Mouse (Mus musculus) left cerebral cortex, adult 18-20 months (tissue): ENCODE measurements around the gene Slit3. TPM values are rescaled to one million over a fixed set of nuclear protein-coding genes. Genes with fewer than 3 reads are reported as not detected.

ENCODE experiments used
- DNase-seq, 2 experiments: peaks; one replicate each; pipeline ENCODE4 v3.0.0; 2021 to 2022; ENCODE audit warnings: low spot score in 2 of 2, mixed read lengths in 1 of 2
- total RNA-seq, 2 experiments: library from RNA; stranded (reverse); gene quantifications; 2 replicates each; pipeline ENCODE4 v1.2.3; 2021

The Slit3 gene
- total RNA-seq, 2 experiments from 2014 or later, result 45.7 to 50.4 TPM

DNA sequence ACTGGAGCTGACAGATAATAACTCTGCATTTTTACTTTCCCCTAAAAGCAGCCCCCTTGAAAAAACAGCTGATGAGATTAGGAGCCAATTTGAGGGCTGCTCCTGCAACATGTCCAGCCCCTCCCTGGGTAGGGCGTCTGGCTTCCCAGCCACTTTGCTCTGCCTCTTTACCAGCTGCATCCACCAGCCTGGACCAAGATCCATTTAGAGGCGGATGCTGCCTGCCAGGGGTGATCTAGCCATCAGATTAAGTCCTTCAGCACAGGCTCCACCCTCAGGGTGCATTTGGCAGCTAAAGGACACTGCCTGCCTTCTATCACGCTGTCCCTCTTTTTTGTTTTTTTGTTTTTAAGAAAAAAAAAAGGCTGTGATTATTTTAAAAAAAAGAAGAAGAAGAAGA lies 493.5 kb downstream of the Slit3 start:
- DNase-seq, result no peak

GRCm38 (mm10) chr11:35619421-35619820 lies 498.4 kb downstream of the Slit3 start:
- DNase-seq, result no peak

DNA sequence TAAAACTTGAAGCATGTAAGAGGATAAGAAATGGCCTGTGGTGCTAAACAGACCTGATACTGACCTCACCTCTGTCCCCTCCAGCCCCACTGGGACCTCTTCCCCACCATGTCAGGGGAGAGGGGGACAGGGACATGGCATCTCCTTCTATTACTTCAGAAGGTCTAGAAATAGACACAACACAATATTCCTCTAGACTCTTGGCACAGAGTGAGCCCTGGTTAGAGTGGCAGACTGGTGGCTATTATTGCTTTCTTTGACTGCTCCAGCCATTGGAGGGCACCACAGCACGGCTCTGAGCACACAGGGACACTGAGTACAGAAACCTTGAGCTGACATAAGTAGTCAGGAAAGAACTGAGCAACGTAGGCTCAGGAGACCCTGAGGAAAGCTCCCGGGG lies 501.7 kb downstream of the Slit3 start:
- no peak for DNase-seq

DNA sequence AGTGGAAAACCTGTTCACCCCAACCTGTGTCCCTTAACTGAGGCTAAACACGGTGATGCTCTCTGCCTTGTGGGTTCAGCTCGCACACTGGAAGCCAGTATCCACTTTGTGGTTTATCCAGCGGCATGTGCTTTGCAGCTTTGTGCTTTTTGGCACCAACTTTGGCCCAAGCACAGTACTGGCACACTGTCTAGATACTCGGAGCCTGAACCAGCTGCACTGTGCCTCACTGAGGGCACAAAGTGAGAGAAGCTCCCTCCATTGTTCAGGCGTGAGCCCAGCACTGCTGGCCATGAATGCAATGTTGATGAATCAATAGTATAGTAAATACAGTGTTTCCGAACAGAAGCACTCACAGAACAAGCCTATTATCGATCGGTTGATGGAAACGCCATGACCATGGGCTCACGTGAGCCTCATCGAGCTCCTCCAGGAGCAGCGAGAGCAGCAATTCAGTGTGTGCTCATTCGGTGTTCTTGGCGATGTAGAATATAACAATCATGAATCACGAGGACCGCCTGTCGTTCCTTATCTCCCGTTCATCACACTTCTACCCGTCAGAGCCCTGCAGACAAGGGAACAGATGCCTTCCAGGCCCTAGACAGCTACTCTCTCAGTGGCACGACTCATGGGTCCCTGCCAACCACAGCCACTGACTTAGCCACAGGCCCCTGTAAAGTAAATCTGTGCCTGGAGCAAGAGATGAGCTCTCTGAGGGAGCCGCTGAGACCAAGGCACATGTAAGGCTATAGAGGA lies 503.7 kb downstream of the Slit3 start:
- DNase-seq, result peak in 1 of 2 experiments; percentile 16

DNA sequence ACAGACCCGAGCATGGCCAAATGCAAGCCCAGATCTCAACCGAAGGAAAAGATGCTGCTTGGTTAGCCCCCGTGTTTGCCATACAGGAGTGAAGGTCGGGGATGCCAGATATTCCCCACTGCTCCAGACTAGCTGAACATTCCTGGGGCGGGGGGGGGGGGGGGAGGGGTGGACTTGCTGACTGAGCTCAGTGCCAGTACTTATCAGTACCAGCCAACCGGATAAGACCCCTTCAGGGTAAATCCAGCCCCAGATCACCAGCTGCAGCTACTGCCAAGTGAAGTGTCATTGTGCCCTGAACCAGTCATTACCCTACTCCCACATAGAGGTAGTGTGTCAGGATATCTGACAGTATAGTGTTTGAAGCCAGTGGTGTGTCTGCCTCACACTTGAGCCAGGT lies 504.6 kb downstream of the Slit3 start:
- no peak for DNase-seq

DNA sequence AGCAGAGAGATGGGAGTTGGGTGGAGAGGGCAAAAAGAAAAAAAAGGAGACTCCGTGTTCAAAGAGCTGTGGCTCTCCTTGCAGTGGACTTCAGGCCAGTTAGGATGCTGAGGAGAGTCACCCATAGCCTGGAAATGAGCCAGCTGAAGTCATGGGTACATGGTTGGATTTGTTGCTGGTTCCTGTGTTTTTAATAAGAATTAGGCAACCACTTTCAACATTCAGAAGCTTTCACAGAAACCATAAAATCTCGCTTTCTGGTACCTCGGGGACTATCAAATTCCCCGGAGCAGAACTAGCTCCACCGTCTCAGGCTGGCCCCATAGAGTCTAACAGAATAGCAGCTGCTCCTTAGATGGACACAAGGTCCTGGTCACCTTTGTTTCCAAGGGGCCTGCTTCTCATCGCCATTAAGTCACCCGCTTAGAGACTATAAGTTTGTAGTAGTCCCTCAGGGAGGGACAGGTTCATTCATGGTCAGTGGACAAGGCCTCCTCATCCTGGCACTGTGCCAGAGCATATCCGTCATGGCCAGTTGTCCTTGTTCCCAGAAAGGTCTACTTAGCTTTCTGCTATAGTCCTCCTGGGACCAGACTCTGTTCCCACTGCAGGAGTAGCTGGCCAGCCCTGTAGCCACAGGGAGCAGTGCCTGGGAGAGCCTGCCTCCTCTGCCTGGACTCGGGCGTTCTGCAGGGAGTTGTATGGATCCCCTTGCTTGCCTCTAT lies 505.3 kb downstream of the Slit3 start:
- no peak for DNase-seq

DNA sequence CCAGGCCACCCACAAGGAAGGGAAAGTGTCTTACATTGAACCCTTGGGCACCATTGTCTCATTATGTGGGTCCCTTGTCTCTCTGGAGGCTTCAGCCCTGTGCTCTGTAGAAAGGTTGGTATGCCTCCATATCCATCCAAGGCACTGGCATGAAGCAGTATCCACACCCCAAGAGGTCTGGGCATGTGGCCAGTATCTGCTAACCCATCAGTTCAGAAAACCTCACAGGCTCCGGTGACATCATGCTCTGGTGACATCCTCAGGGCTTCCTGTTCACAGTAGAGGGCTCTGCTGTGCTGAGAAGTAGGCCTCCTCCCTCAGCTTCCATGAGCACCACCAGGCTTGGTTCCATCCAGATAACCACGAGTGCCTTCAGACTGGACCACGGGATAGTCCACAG lies 506.8 kb downstream of the Slit3 start:
- DNase-seq, result no peak

DNA sequence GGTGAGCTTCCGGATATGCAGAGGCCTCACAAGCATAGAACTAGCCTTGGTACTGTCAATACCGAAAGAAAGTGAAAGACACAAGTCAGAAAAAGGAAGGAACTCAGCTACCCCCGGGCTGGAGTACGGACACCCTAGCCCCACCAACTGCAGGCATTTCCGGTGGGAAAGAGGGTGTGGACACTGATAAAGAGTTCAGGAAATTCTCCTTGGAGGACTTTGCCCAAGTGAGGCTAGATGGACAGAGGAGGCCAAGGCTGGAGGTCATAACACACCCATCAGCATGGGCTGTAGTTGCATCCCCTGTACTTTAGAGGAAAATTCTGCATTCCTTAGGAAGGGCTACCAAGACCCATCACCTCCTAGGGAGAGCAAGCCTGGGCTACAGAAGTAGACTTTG lies 511.2 kb downstream of the Slit3 start:
- no peak for DNase-seq

- no peak for DNase-seq
Observed at GRCm38 (mm10) chr11:35637102-35637501, 516.1 kb downstream of the Slit3 start.

GRCm38 (mm10) chr11:35638862-35639384 lies 517.9 kb downstream of the Slit3 start:
- DNase-seq, result no peak

DNA sequence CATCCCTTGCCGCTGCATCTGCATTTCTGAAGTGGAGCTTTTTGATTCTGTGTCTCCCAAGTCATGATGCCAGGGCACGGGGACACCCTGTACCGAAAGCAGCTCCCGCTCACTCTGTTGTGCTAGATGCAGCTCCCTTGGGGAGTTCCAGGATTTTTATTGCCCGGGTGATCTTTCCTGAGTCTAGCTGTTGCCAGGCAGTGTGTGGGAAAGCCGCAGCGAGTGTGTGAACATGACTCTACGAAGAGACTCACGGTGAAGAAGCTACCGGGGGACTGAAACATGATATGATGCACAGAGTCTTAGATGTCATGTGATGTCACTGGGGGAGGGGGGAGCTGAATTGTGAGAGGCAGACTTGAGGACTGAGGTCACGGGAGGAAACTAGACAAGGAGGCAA lies 518.4 kb downstream of the Slit3 start:
- peak in 1 of 2 experiments; percentile 19 for DNase-seq

- DNase-seq, result no peak
Observed at GRCm38 (mm10) chr11:35651286-35651685, 530.3 kb downstream of the Slit3 start.

DNA sequence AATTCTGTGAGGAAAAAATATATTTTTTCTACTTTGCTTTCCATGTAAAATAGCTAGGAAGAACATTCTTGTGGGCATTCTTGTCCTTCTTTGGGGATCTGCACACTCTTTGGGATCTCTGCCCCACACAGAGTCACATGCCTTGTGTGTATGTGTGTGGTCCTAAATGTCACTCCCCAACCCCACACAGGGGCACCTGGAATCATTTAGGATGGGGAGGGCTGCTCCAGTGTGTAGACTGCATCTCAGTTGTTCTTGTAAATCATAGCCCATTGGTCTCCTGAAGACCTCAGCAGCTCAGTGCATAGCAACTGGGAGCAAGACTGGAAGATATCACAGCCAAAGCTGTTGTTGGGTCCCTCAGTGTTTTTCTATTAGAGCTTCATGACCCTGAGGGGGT lies 534.8 kb downstream of the Slit3 start:
- no peak for DNase-seq

DNA sequence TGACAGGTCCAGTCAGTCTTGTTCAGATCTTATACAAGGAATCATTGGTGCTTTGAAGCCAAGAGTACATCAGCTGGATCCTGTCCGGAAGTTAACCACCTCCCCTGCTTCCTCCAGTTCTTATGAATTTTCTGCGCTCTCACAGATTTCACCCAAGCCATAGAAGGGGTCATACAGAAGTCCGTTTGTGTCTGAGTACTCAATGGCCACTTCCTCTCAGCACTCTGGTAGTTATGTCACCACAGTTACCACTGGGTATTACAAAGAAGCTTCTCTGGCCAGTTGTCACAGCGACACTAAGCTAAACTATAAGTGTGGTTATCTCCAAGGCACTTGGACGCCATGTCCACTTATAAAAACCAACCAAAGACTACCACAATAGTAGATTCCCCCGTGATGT lies 536.6 kb downstream of the Slit3 start:
- DNase-seq, result no peak

- DNase-seq, result no peak
Observed at GRCm38 (mm10) chr11:35660967-35661366, 539.9 kb downstream of the Slit3 start.

GRCm38 (mm10) chr11:35662945-35663344 lies 541.9 kb downstream of the Slit3 start:
- DNase-seq, result no peak

DNA sequence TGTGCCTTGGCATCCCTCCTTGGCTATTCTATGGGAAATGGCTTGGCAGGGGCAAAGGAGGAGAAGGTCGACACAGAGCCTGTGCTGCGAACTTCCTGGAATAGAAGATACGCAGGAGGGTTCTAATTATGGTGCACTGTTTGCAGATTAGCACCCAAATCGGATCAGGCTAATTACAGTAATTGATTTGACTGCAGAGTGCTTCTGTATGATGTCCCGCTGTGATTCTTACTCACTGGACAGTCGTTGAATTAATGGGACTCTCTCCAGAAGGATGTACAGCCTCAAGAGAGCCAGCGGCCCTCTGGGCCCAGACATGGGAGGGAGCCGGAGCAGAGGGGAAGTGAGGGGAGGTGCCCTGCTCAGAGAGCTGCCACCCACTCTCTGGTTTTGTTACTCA lies 542.6 kb downstream of the Slit3 start:
- DNase-seq, result no peak

GRCm38 (mm10) chr11:35664991-35665390 lies 544.0 kb downstream of the Slit3 start:
- DNase-seq, result peak; percentile 42 to 53

- no peak for DNase-seq
Observed at GRCm38 (mm10) chr11:35667428-35667827, 546.4 kb downstream of the Slit3 start.

- no peak for DNase-seq
Observed at GRCm38 (mm10) chr11:35668138-35668537, 547.1 kb downstream of the Slit3 start.

DNA sequence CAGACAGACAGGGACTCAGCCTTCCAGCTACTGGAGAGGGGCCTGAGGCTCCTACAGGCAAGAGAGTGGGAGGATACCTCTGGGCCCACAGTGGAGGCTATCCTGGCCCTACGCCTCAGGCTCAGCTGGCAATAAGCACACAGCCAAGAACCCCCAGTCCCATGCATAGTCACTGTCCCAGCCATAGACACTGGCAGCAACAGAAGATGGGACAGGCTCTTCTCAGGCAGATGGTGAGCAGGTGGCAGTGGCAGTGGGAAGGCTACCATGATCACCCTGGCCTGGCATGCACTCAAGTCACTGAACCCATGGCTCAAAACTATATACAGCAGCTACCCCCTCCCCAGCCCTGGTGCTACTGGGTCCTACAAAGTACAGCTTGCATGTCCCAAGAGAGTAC lies 547.7 kb downstream of the Slit3 start:
- no peak for DNase-seq

DNA sequence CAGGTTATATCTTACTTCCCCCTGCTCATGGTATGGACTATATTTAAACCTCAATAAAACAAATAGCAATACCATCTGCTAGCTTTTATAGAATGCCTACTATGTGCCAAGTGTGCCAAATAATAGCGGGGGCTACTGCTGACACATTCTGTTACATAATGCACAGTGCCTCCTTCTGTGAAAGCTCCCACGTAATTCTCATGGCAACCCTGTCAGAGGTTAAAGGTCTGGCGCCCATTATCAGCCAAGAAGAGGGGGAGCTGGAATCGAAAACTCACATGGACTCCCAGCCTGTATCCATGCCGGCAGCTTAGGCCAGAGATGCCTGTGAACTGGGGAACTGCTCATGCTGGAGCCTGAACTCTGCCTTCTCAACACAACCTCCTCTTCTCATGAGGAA lies 548.5 kb downstream of the Slit3 start:
- DNase-seq, result no peak

GRCm38 (mm10) chr11:35670181-35670580 lies 549.2 kb downstream of the Slit3 start:
- DNase-seq, result no peak
